Mouse (Mus musculus): ENCODE data around the gene Krtap2-4. TPM values are rescaled to one million over a fixed set of nuclear protein-coding genes. Genes with fewer than 3 reads are reported as not detected.
"Not testable (repeated sequence)": the region's sequence is repeated elsewhere in the genome, so short reads cannot be mapped to it uniquely, and the experiment has no call there.

Krtap2-4 gene
- polyA plus RNA-seq, 1 experiment from 2014 or later: not detected

DNA sequence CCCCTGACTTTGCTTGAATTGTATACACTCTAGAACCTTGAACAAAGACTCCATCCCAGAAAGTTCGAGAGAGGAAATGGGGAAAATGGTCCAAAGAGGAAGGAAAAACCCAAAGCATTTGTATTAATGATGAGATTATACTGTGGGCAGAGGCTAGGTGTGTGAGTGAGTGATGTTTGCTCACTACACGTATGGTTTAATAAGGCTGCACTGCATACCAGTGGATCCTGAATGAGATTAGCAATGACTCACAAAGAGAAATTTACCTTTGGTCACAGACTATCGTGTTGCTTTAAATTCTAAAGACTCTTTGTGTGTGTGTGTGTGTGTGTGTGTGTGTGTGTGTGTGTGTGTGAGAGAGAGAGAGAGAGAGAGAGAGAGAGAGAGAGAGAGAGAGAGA, 16.2 kb upstream of the Krtap2-4 start:
- TF ChIP-seq CTCF (IDR thresholded peaks at IDR 0.05; ENCODE audit: low read depth) (no peak), EP300 (IDR thresholded peaks at IDR 0.05; ENCODE audit: low read depth) (no peak)
- Histone ChIP-seq H3K4me1 (ENCODE audit: insufficient read depth) (no peaks in the 10 kb centered on the region), H3K27me3 (ENCODE audit: insufficient read depth, low read length) (no peaks in the 10 kb centered on the region), H3K9ac (replicated peaks) (no peak overlapping the region), H3K4me3 (ENCODE audit: low read depth, low read length) (no peak overlapping the region), H3K36me3 (replicated peaks; ENCODE audit: insufficient read depth, low read length) (no peaks in the 10 kb centered on the region), H3K27ac (ENCODE audit: low read depth) (no peak overlapping the region), H3K9me3 (ENCODE audit: low read length) (no peaks in the 10 kb centered on the region), H3K4me2 (ENCODE audit: low read depth, low read length) (no peak overlapping the region)
- ATAC-seq (no peak), DNase-seq (no peak)
- WGBS (ENCODE audit: insufficient replicate concordance): 63% methylated on average over 3 of the region's 3 CpGs

DNA sequence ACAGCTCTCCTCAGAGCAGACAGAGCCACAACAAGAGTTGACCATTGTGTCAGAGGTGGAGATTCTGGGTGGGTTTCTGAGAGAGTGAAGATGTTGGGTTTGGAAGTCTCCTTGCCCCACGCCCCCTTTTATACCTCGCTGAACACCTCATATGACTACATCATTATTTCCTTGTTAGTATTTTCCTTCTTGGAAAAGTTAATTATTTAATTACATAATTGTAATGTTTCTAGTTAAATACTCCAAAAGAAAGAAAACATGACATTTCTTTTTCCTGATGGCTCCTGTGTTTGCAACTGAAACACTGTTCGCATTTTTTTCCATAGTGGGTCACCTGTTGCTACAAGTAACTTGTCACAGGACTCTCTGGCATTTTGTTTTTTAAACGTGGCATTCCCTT, 13.5 kb upstream of the Krtap2-4 start, which contains the start of gene Krtap4-1:
Gene Krtap4-1 (minus strand): TSS at position 101 of the 400 bp plus-strand sequence.
- Histone ChIP-seq H3K4me3 (ENCODE audit: low read depth, low read length) (no peak within 1 kb of the TSS), H3K4me1 (ENCODE audit: insufficient read depth) (no peaks in the 10 kb centered on the region), H3K27ac (ENCODE audit: low read depth) (no peak within 1 kb of the TSS), H3K9me3 (ENCODE audit: low read length) (no peaks in the 10 kb centered on the region), H3K4me2 (ENCODE audit: low read depth, low read length) (no peak within 1 kb of the TSS), H3K9ac (replicated peaks) (no peak within 1 kb of the TSS), H3K27me3 (ENCODE audit: insufficient read depth, low read length) (no peaks in the 10 kb centered on the region), H3K36me3 (replicated peaks; ENCODE audit: insufficient read depth, low read length) (no peaks in the 10 kb centered on the region)
- ATAC-seq (no peak), DNase-seq (no peak)
- TF ChIP-seq EP300 (IDR thresholded peaks at IDR 0.05; ENCODE audit: low read depth) (no peak), CTCF (IDR thresholded peaks at IDR 0.05; ENCODE audit: low read depth) (no peak)
- WGBS (ENCODE audit: insufficient replicate concordance): 70% methylated on average over 4 of the region's 4 CpGs

DNA sequence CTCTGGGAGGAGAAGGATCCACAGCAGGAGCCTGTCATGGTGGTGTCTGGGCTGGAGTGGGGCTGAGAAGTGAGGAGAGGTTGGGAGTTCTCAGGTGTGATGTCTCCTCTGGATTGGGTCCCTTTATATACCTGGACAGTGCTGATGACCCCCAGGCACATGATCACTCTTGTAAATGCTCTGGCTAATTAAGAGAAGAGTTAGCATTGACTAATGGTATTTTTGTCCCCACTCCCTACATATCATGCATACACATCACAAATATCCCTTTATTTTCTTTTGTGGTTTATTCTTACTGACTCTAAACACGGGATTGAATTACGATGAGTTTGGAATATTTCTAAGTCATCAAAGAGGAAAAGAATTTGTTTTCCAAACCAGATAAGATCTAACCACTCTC, 5.7 kb upstream of the Krtap2-4 start, which contains the start of gene Gm11562:
Gene Gm11562 (minus strand): TSS at position 101 of the 400 bp plus-strand sequence.
- H3K4me1 ChIP-seq (ENCODE audit: insufficient read depth): no peaks in the 10 kb centered on the region
- no peak within 1 kb of the TSS for H3K9ac ChIP-seq (replicated peaks)
- no peak within 1 kb of the TSS for H3K4me3 ChIP-seq (ENCODE audit: low read depth, low read length)
- TF ChIP-seq CTCF (IDR thresholded peaks at IDR 0.05; ENCODE audit: low read depth): no peak
- no peak for TF ChIP-seq EP300 (IDR thresholded peaks at IDR 0.05; ENCODE audit: low read depth)
- 71% methylated on average over 2 of the region's 2 CpGs for WGBS (ENCODE audit: insufficient replicate concordance)
- DNase-seq (no peak), ATAC-seq (no peak)
- H3K9me3 ChIP-seq (ENCODE audit: low read length): no peaks in the 10 kb centered on the region
- H3K27ac ChIP-seq (ENCODE audit: low read depth): no peak within 1 kb of the TSS
- H3K36me3 ChIP-seq (replicated peaks; ENCODE audit: insufficient read depth, low read length): no peaks in the 10 kb centered on the region
- H3K4me2 ChIP-seq (ENCODE audit: low read depth, low read length): no peak within 1 kb of the TSS
- no peaks in the 10 kb centered on the region for H3K27me3 ChIP-seq (ENCODE audit: insufficient read depth, low read length)

DNA sequence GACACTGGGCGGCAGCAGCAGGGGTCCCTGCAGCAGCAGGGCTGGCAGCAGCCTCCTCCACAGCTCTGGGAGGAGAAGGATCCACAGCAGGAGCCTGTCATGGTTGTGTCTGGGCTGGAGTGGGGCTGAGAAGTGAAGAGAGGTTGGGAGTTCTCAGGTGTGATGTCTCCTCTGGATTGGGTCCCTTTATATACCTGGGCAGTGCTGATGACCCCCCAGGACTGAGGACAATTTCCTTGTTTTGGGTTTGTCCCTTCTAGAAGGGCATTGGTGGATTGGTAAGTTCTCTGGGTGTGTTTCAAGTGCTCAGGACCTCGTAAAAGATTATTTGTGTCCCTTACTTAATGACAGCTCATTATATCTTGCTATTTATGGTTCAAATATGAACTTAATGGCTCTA, 4.6 kb downstream of the Krtap2-4 start, which contains the start of gene Gm11937:
Gene Gm11937 (minus strand): TSS at position 101 of the 400 bp plus-strand sequence.
- ATAC-seq: not testable (repeated sequence)

DNA sequence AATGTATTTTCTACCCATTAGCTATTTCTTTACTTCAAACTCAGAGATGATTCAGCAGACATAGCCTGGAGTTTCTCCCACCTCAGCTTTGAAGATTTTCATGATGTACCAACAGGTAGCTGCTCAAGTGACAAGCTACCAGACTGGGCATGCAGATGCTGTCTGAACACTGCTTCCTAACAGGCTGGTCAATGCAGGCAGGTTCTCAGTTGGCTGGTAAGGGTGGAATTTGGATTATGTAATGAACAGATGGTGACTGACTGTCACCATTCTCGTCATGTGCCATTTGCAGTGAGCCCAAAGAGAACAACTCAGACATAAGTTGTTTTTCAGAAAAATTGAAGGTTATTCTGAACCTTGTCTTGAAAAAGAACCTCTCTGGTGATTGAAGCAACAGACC, 5.5 kb downstream of the Krtap2-4 start:
- no peak overlapping the region for H3K4me2 ChIP-seq (ENCODE audit: low read depth, low read length)
- no peak overlapping the region for H3K4me3 ChIP-seq (ENCODE audit: low read depth, low read length)
- H3K9me3 ChIP-seq (ENCODE audit: low read length): no peaks in the 10 kb centered on the region
- ATAC-seq (no peak), DNase-seq (no peak)
- 54% methylated on average over 1 of the region's 1 CpGs for WGBS (ENCODE audit: insufficient replicate concordance)
- TF ChIP-seq EP300 (IDR thresholded peaks at IDR 0.05; ENCODE audit: low read depth): no peak
- TF ChIP-seq CTCF (IDR thresholded peaks at IDR 0.05; ENCODE audit: low read depth): no peak
- no peak overlapping the region for H3K27ac ChIP-seq (ENCODE audit: low read depth)
- H3K9ac ChIP-seq (replicated peaks): no peak overlapping the region
- no peaks in the 10 kb centered on the region for H3K27me3 ChIP-seq (ENCODE audit: insufficient read depth, low read length)
- no peaks in the 10 kb centered on the region for H3K4me1 ChIP-seq (ENCODE audit: insufficient read depth)
- no peaks in the 10 kb centered on the region for H3K36me3 ChIP-seq (replicated peaks; ENCODE audit: insufficient read depth, low read length)

More for the DNA sequence above, 4.6 kb downstream of the Krtap2-4 start, which contains the start of gene Gm11937:
- H3K36me3 ChIP-seq (replicated peaks; ENCODE audit: insufficient read depth, low read length); H3K4me3 ChIP-seq (ENCODE audit: low read depth, low read length); H3K27ac ChIP-seq (ENCODE audit: low read depth); H3K9me3 ChIP-seq (ENCODE audit: low read length); H3K4me2 ChIP-seq (ENCODE audit: low read depth, low read length); H3K27me3 ChIP-seq (ENCODE audit: insufficient read depth, low read length); DNase-seq; H3K9ac ChIP-seq (replicated peaks); H3K4me1 ChIP-seq (ENCODE audit: insufficient read depth): not testable (repeated sequence)
- 64% methylated on average over 1 of the region's 2 CpGs for WGBS (ENCODE audit: insufficient replicate concordance)

DNA sequence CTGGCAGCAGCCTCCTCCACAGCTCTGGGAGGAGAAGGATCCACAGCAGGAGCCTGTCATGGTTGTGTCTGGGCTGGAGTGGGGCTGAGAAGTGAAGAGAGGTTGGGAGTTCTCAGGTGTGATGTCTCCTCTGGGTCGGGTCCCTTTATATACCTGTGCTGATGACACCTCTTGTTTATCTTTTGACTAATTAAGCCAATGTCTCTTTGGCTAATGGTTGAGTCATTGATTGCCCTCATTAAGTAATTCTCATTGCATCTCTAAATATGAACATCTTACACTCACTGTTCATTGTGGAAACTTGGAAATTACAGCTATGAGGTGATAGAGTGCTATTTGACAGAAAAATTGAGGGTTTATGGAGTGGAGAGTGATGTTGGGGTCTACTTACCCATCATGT, 11.4 kb downstream of the Krtap2-4 start, which contains the start of gene Gm11938:
Gene Gm11938 (minus strand): TSS at position 101 of the 400 bp plus-strand sequence.
- ATAC-seq; H3K9me3 ChIP-seq (ENCODE audit: low read length); H3K27me3 ChIP-seq (ENCODE audit: insufficient read depth, low read length); DNase-seq; H3K4me3 ChIP-seq (ENCODE audit: low read depth, low read length); H3K36me3 ChIP-seq (replicated peaks; ENCODE audit: insufficient read depth, low read length); H3K4me1 ChIP-seq (ENCODE audit: insufficient read depth); H3K4me2 ChIP-seq (ENCODE audit: low read depth, low read length); H3K9ac ChIP-seq (replicated peaks); H3K27ac ChIP-seq (ENCODE audit: low read depth): not testable (repeated sequence)
- 70% methylated on average over 1 of the region's 1 CpGs for WGBS (ENCODE audit: insufficient replicate concordance)

DNA sequence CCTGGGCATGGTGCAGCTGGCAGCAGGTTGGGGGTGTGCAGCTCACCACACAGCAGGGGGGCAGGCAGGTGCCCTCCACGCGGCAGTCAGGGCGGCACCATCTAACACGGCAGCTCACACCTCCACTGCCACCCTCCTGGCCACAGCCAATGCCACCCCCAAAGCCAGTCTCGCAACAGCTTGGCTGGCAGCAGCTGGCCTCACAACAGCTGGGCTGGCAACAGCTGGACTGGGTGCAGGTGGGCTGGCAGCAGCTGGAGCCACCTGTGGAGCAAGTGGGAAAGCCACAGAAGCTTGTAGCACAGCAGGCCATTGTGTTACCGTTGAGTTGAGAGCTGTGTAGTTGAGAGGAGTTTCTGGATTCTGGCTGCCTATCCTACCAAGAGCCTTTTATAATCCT, 16.9 kb downstream of the Krtap2-4 start, which contains the start of gene Krtap9-3:
Gene Krtap9-3 (minus strand): TSS at position 364 of the 400 bp plus-strand sequence.
- not testable (repeated sequence) for H3K27me3 ChIP-seq (ENCODE audit: insufficient read depth, low read length); H3K4me2 ChIP-seq (ENCODE audit: low read depth, low read length); H3K9ac ChIP-seq (replicated peaks); H3K4me1 ChIP-seq (ENCODE audit: insufficient read depth); ATAC-seq; H3K36me3 ChIP-seq (replicated peaks; ENCODE audit: insufficient read depth, low read length); H3K9me3 ChIP-seq (ENCODE audit: low read length); H3K27ac ChIP-seq (ENCODE audit: low read depth); H3K4me3 ChIP-seq (ENCODE audit: low read depth, low read length); DNase-seq
- WGBS (ENCODE audit: insufficient replicate concordance): 67% methylated on average over 6 of the region's 6 CpGs
